Mouse (Mus musculus) layer of hippocampus, postnatal 36 days (tissue): ENCODE results near the gene Hist1h3c. TPM values are rescaled to one million over a fixed set of nuclear protein-coding genes. Genes with fewer than 3 reads are reported as not detected.

ENCODE experiments used
- DNase-seq, 2 experiments: peaks; one replicate each; pipeline ENCODE4 v3.0.0; 2022
- total RNA-seq, 2 experiments: library from RNA; stranded (reverse); gene quantifications; 2 replicates each; pipeline ENCODE4 v1.2.3; 2021

The Hist1h3c gene
- total RNA-seq, 2 experiments from 2014 or later = 2.5 to 5.2 TPM

DNA sequence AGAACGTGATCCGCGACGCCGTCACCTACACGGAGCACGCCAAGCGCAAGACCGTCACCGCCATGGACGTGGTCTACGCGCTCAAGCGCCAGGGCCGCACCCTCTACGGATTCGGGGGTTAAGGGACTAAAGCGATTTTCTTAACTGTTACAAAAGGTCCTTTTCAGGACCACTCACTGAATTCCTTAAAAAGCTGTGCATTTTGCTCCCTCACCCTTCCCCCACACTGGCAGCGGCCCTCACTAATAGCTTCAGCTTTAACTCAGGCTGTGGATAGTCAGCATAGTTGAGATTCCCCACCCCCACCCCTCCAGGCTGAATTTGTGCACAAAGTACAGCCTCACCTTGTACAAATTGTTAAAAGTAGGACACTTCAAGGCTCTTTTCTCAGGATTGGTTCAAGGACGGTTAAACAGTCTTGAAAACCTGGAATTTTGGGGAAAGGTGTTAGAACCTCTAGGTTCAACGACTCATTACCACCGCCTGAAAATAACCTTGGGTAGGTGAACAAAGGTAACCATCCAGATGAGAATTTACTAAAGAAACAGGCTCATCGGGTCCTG lies 11.9 kb upstream of the Hist1h3c start:
- DNase-seq = no peak

DNA sequence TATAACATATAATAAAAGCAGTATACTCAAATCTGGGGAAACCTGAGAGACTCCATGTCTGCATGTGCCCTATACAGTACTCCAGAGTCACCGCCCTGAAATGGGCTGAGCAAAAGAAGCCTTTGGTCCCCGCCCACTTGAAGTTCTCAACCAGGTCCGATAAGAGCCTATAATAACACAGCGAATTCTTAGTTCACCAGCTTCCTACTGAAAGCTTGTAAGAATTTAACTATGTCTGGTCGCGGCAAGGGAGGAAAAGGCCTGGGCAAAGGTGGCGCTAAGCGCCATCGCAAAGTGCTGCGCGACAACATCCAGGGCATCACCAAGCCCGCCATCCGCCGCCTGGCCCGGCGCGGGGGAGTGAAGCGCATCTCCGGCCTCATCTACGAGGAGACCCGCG lies 11.4 kb upstream of the Hist1h3c start, which contains the start of gene Hist1h4b:
TSS of gene Hist1h4b (plus strand) at position 224 of the 400 bp plus-strand sequence.
- peak; percentile 82 for DNase-seq

DNA sequence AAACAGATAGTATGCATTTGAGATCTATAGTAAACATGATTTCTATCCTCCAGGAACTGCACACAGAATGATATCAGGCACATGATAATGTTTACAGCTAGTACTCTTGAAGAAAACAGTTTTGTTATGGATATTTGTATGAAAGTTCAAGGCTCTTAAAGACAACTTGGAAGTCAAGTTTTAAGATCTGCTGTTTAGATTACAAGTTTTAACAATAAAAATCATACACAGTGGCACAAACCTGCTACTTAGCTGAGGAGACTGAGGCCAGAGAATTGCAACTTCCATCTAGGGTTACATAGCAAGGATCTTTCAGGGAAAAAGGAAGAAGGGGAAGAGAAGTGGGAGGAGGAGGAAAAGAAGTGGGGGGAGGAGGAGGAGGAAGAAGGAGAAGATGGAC lies 9.6 kb upstream of the Hist1h3c start:
- no peak for DNase-seq

DNA sequence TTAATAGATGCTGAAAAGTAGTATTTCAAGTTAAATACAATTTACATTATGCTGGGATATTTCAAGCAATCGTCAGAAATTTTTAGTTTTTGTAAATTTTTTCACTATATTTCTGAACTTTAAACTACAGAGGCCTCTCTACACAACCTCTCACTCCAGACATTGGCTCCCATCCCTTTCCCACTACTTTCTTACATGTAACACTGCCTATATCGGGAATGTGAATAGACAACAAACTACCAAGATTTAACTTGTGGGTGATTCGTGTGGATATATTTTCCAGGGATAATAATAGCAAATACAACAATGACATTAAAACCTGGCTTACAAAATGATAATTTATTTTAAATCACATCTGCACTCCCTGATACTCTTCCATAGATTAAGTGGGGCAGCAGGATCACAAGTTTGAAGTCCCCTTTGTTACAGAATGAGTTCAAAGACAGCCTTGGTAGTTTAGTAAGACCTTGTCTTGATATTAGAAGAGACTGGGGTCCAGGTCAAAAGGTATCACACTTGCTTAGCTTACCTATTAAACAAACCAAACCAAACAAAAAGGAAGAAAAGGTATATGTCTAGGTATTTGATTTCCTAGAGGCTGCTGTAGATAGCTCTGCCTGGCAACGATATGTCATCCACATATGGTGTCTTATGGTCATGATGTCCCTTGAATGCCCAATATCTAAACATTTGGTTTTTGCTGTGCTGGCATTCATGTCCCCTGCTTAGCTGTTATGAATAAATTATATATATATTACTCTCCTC lies 8.1 kb upstream of the Hist1h3c start:
- no peak for DNase-seq

DNA sequence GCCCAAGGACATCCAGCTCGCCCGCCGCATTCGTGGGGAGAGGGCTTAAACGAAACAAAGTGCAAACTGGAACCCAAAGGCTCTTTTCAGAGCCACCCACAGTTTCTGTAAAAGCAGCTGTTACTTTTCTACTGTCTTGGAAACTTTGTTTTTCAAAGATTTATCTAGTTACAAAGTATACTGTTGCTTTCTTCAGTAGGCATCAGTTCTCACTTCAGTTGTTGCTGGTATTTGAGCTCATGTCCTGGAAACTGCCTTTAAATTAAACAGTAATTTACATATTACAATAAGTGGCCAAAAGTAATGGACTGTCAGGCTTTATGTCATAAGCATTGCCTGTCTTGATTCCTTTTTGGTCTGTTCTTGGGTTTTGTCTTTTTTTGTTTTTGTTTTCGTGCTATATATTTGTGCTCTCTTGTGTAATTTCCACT lies 7.4 kb upstream of the Hist1h3c start:
- no peak for DNase-seq

DNA sequence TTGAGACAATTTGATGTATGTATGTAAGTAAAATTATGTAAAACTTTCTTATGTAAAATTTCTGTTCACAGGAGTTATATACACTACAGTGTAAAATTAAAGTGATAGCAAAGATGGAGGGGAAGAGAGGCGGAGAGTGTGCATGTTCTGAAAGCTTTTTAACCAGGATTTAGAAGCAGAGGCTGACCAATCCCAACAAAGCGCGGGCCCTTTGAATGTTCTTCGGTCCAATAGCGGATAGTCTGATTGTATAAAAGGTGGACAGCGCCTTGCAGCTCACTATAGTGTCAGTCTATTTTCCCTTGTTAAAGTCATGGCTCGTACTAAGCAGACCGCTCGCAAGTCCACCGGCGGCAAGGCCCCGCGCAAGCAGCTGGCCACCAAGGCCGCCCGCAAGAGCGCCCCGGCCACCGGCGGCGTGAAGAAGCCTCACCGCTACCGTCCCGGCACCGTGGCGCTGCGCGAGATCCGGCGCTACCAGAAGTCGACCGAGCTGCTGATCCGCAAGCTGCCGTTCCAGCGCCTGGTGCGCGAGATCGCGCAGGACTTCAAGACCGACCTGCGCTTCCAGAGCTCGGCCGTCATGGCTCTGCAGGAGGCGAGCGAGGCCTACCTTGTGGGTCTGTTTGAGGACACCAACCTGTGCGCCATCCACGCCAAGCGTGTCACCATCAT lies 6.8 kb upstream of the Hist1h3c start, which contains the start of gene Hist1h3b:
TSS of gene Hist1h3b (plus strand) at position 201 of the 675 bp plus-strand sequence.
- DNase-seq = peak; percentile 85 to 86

DNA sequence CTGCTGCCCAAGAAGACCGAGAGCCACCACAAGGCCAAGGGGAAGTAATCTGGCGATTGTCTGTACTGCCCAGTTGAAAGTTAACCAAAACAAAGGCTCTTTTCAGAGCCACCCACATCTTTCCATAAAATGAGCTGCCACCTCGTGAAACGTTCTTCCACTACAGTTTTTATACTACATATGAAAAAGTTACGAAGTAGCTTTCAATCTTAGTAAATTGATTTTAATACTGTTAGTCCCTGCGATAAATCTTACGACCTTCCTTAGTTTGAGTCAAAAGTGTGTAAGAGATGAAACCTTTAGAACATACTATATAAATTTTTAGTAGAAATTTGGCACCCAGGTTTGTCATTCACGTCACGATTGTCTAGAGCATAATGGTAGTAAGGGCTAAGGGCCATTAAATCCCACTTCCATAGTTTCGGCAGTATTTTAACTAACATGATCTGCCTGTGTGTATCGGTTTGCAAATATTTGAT lies 6.1 kb upstream of the Hist1h3c start:
- DNase-seq = no peak

DNA sequence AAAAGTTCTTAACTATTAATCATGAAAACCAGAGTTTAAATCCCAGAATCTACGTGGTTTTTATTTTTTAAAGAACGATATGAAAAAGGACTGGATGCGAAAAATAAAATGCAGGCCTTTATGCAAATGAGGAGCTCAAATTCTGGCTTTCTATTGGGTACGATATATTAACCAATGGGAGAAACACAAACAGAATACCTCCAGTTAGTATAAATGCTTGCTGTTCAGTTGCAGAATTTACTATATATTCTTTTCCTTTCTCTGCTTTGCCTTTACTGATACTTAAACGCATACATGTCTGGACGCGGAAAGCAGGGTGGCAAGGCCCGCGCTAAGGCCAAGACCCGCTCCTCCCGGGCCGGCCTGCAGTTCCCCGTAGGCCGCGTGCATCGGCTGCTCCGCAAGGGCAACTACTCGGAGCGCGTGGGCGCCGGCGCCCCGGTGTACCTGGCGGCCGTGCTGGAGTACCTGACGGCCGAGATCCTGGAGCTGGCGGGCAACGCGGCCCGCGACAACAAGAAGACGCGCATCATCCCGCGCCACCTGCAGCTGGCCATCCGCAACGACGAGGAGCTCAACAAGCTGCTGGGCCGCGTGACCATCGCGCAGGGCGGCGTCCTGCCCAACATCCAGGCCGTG lies 5.6 kb upstream of the Hist1h3c start, which contains the start of gene Hist1h2ab:
TSS of gene Hist1h2ab (plus strand) at position 288 of the 639 bp plus-strand sequence.
- peak; percentile 41 to 43 for DNase-seq

DNA sequence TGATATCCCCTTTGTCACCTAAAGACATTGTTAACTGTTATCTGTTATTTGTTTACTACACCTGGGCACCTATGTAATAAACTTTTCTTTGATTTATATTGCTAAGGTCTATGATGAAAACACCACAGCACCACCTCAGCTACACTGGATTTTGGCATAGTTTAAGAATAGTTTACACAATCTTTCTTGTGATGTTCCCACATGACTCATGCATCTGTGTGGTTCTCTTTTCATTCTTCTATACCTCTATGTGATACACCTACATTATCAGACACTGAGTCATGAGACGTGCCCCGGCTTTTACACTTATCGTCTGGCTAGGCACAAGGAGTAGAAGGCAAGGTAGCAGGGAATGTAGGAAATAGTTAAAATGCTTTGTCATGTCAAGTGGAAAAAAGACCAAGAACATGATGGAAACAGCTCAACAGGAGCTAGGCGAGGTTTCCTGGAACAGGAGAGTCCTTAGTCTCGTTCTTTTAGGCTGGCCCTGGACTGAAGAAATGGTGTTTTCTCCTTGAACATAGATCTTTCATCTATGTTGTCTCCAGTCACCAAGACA lies 4.2 kb upstream of the Hist1h3c start:
- DNase-seq = no peak

DNA sequence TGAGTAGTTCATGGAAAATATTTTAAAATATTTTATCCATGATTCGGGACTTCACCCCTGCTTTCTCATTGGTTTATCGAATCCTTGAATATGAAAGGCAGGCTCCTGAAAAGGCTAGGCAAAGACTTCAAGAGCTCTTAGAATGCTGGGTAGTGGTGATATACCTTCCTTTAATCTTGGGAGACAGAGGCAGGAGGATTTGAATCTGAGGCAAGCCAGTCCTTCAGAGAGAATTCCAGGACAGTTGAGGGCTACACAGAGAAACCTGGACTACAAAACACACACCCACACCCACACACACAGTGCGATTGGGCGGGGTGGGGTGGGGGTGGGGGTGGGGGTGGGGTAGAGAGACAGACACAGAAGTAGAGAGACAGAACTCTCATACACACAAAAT lies 2.5 kb upstream of the Hist1h3c start:
- DNase-seq = no peak

DNA sequence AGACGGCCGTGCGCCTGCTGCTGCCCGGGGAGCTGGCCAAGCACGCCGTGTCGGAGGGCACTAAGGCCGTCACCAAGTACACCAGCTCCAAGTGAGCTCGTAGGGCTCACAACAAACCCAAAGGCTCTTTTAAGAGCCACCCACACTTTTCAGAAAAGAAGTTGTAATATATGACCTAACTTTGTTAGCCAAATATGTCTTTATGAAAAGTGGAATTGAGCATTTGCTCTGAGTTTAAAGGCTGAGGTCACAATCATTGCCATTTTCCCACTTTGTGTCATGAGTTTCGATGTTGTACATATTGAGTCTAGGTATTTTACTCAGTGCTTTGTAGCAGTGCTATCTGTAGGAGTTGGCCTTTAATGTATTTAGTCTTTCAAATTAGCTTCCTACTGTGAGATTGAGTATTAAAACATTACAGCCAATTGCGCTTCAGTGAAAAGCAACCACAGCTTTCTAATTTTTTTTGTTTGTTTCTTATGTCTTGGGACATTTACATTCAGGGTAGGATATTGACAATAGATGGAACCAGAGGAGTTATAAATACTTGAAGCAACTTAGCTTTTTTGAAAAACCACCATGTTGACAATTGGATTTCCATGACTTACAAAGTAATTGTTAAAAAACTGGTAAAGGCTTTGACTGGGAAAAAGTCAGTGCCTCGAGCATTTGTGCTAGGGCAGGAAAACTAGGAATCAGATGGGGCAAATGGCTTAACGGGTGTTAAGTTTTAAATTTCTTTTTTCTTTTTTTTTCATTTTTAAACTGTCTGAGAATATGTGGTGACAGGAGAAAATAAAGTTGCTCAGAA lies 1.9 kb upstream of the Hist1h3c start:
- DNase-seq = no peak

DNA sequence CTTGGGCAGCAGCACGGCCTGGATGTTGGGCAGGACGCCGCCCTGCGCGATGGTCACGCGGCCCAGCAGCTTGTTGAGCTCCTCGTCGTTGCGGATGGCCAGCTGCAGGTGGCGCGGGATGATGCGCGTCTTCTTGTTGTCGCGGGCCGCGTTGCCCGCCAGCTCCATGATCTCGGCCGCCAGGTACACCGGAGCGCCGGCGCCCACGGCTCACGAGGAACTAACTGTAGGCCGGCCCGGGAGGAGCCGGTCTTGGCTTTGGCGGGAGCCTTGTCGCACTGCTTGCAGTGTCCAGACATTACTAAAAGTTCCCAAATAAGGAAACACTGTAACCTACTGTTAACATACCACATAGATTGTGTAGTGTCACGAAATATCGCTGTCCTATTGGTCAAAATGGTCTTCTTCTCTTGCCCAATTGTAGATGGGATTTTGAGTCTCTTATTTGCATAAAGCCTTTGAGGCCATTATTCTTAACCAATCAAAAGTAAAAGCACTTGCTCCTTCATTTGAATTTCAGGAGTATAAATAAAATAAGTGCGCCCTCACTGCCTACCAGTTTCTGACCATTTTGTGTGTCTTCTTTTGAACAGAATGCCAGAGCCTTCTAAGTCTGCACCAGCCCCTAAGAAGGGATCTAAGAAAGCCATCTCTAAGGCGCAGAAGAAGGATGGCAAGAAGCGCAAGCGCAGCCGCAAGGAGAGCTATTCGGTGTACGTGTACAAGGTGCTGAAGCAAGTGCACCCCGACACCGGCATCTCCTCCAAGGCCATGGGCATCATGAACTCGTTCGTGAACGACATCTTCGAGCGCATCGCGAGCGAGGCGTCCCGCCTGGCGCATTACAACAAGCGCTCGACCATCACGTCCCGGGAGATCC lies 1.0 kb upstream of the Hist1h3c start, which contains the start of gene Hist1h2bb:
TSS of gene Hist1h2bb (plus strand) at position 534 of the 880 bp plus-strand sequence.
- peak; percentile 74 to 76 for DNase-seq

DNA sequence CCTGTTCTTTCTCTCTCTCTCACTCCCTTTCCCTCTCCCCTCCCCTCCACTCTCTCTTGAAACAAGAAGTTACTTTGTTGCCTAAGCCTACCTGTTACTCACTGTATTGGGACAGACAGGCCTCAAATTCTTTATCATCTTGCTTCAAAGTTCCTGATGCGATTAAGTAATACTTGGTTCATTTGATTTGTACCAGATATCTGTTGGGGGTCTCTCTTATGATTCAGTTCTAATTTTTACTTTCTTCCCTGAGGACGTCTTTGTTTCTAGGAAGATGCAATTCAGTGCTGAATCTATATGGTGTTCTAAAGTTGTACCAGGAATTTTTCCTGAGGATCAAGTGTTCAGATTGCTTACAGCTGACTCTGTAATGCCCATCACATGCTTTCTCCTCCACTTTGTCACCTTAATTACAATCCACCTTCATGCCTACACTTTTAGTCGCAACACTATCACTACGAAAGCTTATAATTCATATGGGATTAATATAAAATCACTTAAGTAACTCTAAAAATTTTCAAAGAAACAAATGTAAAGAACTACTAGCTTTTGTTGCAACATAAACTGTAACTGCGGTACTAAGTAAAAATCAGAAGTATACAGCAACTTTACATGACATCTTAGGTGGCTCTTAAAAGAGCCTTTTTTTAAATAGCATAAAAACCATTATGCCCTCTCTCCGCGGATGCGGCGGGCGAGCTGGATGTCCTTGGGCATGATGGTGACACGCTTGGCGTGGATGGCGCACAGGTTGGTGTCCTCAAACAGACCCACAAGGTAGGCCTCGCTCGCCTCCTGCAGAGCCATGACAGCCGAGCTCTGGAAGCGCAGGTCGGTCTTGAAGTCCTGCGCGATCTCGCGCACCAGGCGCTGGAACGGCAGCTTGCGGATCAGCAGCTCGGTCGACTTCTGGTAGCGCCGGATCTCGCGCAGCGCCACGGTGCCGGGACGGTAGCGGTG lies 701 bp downstream of the Hist1h3c start:
- no peak for DNase-seq

DNA sequence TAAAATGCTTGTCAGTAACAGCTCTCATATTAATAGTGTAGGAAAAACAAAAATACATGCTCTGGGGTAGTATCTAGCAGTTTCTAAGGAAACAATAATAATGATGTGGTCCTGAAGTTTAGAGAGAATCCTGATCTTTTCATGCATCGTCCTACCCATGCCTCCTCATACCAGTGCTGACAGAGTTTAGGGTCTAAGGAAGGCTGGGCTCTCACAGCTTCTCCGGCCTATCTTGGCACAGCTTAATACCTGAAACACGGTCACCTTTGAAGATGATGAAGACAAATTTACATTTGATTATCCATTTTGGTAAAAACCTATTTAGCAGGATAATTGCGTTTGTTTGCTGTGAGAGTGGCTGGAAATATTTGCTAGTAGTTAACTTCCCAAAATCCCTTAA lies 1.4 kb downstream of the Hist1h3c start:
- no peak for DNase-seq

DNA sequence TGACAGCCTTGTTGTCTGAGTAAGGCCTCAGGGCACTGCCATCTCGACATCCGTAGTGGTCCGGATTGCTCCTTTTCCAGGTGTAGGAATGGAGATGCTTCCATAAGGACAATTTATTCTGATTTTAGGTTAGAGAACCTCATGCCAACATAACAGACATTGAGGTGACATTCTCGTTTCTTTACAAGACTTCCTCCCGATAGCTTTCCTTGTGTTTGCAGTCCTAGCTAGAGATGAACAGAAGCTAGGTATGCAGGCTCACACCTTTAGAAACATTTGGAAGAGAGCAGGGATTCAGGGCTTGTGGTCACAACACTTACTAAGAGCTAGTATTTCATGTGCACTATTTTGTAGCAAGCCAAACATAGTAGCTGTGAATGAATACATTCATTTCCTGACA lies 2.2 kb downstream of the Hist1h3c start:
- no peak for DNase-seq

DNA sequence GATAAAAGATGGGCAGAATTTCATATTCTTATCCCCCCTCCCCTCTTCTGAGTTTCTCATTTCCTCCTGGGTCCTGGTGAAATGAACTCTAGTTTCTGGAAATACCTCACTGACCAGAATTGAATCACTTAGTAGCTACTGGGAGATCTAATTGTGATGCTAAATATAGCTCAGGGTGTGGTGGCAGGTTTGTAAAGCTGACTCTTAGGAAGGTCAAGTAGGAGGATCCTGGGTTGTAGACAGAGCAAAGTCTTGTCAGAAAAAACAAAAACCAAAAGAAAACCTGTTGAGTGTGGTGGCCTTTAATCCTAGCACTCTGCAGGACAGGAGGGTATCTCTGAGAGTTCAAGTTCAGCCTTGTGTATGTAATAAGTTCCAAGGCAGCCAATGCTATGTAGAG lies 3.4 kb downstream of the Hist1h3c start:
- no peak for DNase-seq

DNA sequence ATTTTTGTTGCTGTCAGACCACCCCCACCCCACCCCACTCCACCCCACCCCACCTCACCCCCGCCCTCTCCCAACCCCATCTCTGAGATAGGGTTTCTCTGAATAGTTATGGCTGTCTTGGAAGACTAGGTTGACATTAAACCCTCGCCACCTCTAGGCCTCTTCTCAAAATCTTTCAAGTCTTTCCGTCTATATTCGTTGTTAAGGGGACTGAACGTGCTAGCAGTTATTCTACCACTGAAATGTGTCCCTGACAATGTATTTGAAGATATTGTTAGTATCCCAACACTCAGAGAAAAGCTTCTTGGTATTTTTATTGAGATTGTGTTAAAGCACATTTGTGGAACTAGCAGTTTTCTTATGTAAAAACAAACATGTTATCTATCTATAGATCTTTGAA lies 4.5 kb downstream of the Hist1h3c start:
- DNase-seq = no peak

DNA sequence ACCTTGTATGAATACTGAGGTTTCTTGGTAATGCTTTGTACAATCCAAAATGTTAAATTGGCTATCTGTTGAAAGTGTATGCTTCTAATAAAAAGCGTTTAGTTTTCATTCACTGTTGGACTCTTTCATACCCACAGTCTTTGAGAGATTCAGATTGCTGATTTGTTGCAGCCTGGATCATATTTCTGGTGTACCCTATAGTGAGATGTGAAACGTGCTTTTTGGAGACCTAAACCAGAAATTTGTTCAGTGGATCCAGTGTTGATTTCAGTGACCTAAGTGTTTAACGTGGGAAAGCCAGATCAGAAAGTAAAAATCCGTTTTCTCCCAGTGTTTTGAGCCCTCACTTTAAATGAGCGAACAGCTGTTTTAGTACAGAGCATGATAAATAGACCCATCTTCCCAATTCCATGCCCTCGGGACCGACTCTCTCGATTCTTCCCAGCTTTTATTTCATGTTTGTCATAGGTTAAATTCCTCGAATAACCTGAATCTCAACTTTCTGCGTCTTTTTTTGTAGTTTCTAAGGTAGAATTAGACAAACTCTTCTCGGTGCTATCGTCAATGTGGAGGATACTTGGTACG lies 5.1 kb downstream of the Hist1h3c start:
- DNase-seq = no peak

DNA sequence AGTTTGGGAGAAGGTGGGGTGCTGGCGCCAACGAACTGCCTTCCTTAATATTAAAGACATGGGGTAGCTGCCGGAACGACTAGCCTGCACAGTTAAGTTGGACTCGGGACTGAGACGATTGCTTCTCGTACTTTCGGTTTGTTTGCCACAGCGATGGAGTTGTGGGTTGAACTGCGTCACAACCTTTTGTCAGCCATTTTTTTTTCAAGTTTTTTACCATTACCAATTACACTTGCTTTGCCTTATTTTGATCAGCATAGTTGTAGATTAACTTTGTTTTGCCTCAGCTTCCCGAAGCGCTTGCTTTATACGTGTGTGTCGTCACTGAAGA lies 5.5 kb downstream of the Hist1h3c start:
- DNase-seq = no peak
